Mouse (Mus musculus) lung, embryonic 15.5 days (tissue): ENCODE results near the gene Slc38a2. TPM values are rescaled to one million over a fixed set of nuclear protein-coding genes. Genes with fewer than 3 reads are reported as not detected.

Experiments used
- ATAC-seq: fragments of 200-750 bp; cut with Nextera tagmentation; 2 replicates; pipeline ENCODE4 v1.8.0; 2017; ENCODE audit warnings: moderate number of reproducible peaks, borderline replicate concordance; ENCODE audit not compliant: low FRiP score, low TSS enrichment; ENCODE audit errors: extremely low read depth
- H3K27ac ChIP-seq: fragments of 300-500 bp; sonication (generic); 2 replicates; pipeline ENCODE4 v1.5.1; 2015; ENCODE audit warnings: moderate library complexity, mild to moderate bottlenecking, inconsistent platforms
- H3K27me3 ChIP-seq: fragments of 300-500 bp; sonication (generic); 2 replicates; pipeline ENCODE4 v1.6.1; 2015; ENCODE audit warnings: inconsistent platforms
- H3K36me3 ChIP-seq: fragments of 300-500 bp; sonication (generic); 2 replicates; pipeline ENCODE4 v1.6.1; 2015; ENCODE audit warnings: inconsistent platforms
- H3K4me1 ChIP-seq: fragments of 300-500 bp; sonication (generic); 2 replicates; pipeline ENCODE4 v1.6.1; 2015; ENCODE audit warnings: inconsistent platforms
- H3K4me2 ChIP-seq: fragments of 300-500 bp; sonication (generic); 2 replicates; pipeline ENCODE4 v1.6.1; 2015; ENCODE audit warnings: inconsistent platforms, mild to moderate bottlenecking, moderate library complexity
- H3K4me3 ChIP-seq: fragments of 300-500 bp; sonication (generic); 2 replicates; pipeline ENCODE4 v1.5.1; 2015; ENCODE audit warnings: mild to moderate bottlenecking, inconsistent platforms
- H3K9ac ChIP-seq: fragments of 300-500 bp; sonication (generic); 2 replicates; pipeline ENCODE4 v1.6.1; 2015; ENCODE audit warnings: inconsistent platforms
- H3K9me3 ChIP-seq: fragments of 300-500 bp; sonication (generic); 2 replicates; pipeline ENCODE4 v1.6.1; 2016; ENCODE audit warnings: inconsistent platforms
- WGBS: fragments of 180-500 bp; shearing (Covaris S2); methylation state at CpG from one replicate; pipeline ENCODE4 v1.1.7; 2015; 5-methylcytosine and 5-hydroxymethylcytosine counted together
- polyA plus RNA-seq: library from polyadenylated mRNA; unstranded; fragments of >200 nt; fragmentation: Nextera tagmentation; extraction: Ambion mirVana; gene quantifications from 2 replicates; pipeline ENCODE4 v1.2.1, GENCODE M21; 2015

Gene Slc38a2
- 131 and 138 TPM in 2 replicates for polyA plus RNA-seq

DNA sequence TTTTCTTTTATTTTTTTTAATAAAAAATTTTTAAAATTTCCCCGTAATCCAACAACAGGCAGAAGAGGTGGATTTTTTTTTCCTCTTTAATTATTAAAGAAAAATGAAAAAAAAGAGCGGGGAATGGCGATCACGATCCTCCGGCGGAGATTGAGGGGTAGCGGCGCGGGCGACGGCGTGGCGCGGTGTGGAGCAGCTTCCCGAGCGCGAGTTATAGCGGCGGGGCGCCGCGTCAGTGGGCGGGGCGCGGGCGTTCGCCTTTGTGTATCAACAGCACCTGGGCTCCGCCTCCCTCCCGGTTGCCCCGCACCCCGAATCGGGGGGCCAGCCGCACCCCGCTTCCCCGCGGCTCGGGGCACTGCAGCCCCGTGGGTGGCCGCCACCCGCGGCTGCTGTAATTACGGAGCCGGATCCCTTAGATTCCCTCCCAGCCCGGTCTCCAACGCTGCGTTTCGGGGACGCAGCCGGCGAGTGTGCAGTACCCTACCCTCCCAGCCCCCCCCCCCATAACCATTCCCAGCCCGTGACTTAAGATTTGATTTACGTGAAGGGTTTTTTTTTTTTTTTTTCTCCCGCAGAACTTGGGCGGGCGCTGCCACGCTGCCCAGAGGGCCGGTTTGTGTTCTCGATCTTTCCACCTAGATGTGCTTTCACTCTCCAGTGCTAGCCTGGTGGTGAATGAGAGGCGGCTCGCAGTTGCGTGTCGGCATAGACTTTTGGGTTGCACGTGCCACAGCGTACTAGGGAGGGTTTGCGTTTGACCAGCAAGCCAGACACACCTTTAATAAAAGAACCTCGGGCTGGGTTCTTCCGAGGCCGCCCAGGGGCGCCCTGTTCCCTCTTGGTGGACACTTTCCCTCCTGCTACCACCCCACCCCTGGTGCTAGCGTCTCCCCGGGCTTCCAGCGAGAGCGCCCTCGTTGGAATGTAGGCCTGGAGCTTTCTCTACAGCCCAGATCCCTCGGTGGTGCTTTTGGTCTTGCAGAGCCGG lies at the start of gene Slc38a2:
TSS of gene Slc38a2 (minus strand) at position 210 of the 991 bp plus-strand sequence.
- Histone ChIP-seq H3K27ac (peak within 1 kb of the TSS; percentile 98), H3K4me3 (peak within 1 kb of the TSS; percentile 78), H3K4me2 (peak within 1 kb of the TSS; percentile 75), H3K9me3 (no peaks in the 10 kb centered on the region), H3K9ac (peak within 1 kb of the TSS; percentile 93), H3K27me3 (no peaks in the 10 kb centered on the region; the same call in 1 of the 2 replicates), H3K4me1 (peaks cover 30% of the 10 kb centered on the region), H3K36me3 (peaks cover 7% of the 10 kb centered on the region)
- ATAC-seq, result peak; percentile 87
- WGBS, result under 1% methylated on average over 73 of the region's 76 CpGs

DNA sequence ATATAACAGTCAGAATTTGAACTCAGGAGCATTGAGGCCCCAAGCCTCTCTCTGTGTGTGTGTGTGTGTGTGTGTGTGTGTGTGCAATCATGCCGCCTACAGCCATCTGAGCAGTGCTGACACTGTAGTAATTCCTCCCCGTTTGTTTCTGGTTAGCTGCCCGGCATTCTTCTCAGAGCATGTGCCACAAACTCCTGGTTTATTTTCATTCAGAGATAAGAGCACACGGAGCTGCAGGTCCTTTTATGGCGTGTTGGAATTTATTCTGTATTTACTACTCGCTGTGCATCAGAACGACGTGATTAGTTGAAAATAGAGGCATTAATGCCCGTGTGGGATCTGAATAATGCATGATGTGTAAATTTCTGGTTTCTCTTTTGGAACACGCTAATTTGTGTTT lies 49.6 kb upstream of the Slc38a2 start:
- 43% methylated on average over 10 of the region's 10 CpGs for WGBS
- no peak overlapping the region for H3K27ac ChIP-seq
- no peaks in the 10 kb centered on the region for H3K36me3 ChIP-seq
- no peaks in the 10 kb centered on the region for H3K9me3 ChIP-seq
- H3K4me1 ChIP-seq, result peaks cover 6% of the 10 kb centered on the region
- no peak overlapping the region for H3K4me3 ChIP-seq
- ATAC-seq, result no peak
- H3K4me2 ChIP-seq, result no peak overlapping the region
- no peaks in the 10 kb centered on the region for H3K27me3 ChIP-seq
- H3K9ac ChIP-seq, result no peak overlapping the region

DNA sequence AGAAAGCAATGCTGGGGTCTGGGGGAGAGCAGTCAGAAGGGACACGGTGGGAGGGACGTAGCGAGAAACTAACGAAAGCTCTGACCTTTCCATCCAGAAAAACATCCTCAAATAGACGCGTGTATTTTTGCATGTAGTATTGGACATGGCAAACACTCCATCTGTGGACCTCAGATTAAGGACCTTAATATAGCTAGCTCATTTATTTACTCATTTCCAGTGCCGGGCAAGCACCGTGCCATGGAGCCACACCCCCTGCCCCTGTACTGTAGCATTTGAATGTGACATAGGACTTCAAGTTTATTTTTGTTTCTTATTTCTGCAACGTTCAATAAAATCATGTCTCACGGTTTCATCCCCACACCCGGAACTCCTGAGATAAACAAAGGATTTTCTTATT lies 48.0 kb upstream of the Slc38a2 start:
- peaks cover 18% of the 10 kb centered on the region for H3K4me1 ChIP-seq
- no peaks in the 10 kb centered on the region for H3K36me3 ChIP-seq
- WGBS, result 47% methylated on average over 11 of the region's 11 CpGs
- no peak overlapping the region for H3K4me2 ChIP-seq
- no peaks in the 10 kb centered on the region for H3K9me3 ChIP-seq
- H3K9ac ChIP-seq, result no peak overlapping the region
- H3K27ac ChIP-seq, result no peak overlapping the region
- no peak overlapping the region for H3K4me3 ChIP-seq
- ATAC-seq, result no peak
- no peaks in the 10 kb centered on the region for H3K27me3 ChIP-seq

DNA sequence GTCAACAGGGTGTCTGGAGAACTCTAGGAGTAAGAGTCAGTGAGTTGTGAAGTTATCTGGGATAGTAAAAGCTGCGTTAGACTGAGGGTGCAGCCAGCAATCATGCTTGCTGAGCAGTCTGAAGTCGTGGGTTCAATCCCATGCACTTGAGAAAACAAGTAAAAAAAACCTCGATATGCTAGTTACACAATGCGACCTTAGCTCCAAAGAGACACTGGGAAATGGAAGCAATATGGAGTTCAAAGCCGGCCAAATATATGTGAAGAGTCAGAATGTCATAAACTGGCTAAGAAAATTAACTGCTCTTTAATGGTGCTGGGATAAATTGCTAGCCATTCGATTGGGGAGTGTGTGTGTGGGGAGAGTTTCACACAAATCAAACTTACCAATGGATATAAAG lies 47.5 kb upstream of the Slc38a2 start:
- H3K27ac ChIP-seq, result no peak overlapping the region
- no peak overlapping the region for H3K9ac ChIP-seq
- H3K4me3 ChIP-seq, result no peak overlapping the region
- no peaks in the 10 kb centered on the region for H3K9me3 ChIP-seq
- no peak for ATAC-seq
- H3K4me2 ChIP-seq, result no peak overlapping the region
- WGBS, result 78% methylated on average over 6 of the region's 6 CpGs
- no peaks in the 10 kb centered on the region for H3K36me3 ChIP-seq
- no peaks in the 10 kb centered on the region for H3K27me3 ChIP-seq
- peaks cover 18% of the 10 kb centered on the region for H3K4me1 ChIP-seq

DNA sequence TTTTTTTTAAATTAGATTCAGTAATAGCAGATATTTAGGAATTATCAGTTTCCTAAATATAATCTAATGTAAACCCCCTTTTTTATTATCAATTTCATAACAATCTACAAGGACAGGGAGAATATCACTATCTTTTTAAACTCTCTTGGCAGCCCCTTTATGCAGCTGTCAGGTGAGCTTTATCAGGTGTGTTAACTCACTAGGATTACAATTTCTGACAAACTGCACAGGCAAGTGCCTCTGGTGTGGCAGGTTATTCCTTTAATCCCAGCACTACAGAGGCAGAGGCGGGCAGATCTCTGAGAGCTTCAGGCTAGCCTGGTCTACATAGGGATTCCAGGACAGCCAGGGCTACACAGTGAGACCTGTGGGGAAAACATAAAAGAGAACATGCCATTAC lies 45.8 kb upstream of the Slc38a2 start:
- H3K27me3 ChIP-seq, result no peaks in the 10 kb centered on the region
- no peaks in the 10 kb centered on the region for H3K9me3 ChIP-seq
- no peak for ATAC-seq
- H3K4me2 ChIP-seq, result no peak overlapping the region
- H3K4me3 ChIP-seq, result no peak overlapping the region
- H3K9ac ChIP-seq, result no peak overlapping the region
- no peak overlapping the region for H3K27ac ChIP-seq
- 100% methylated on average over 1 of the region's 1 CpGs for WGBS
- peaks cover 18% of the 10 kb centered on the region for H3K4me1 ChIP-seq
- no peaks in the 10 kb centered on the region for H3K36me3 ChIP-seq

DNA sequence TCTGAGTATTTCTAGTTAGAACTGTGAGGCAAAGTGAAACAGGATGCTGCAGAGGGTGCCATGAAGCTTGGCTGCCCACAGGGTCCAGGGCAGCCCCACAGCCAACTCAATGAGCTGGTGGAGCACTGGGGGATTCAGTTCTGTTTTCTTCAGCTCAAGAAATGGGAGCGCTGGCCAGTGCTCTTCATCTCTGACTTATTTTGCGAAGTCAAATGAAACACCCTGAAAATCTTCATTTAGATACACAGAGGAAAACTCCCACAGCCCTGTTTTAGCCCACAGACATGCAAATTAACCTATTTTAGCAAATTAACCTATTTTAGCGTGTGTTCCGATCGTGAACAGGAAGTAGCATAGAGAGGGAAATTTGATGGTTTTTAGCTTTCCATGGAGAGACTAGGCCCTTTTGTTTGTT lies 45.4 kb upstream of the Slc38a2 start:
- no peak for ATAC-seq
- no peaks in the 10 kb centered on the region for H3K9me3 ChIP-seq
- H3K4me3 ChIP-seq, result no peak overlapping the region
- no peak overlapping the region for H3K9ac ChIP-seq
- no peaks in the 10 kb centered on the region for H3K36me3 ChIP-seq
- peaks cover 18% of the 10 kb centered on the region for H3K4me1 ChIP-seq
- H3K27me3 ChIP-seq, result no peaks in the 10 kb centered on the region
- peak overlapping the region; percentile 58 for H3K27ac ChIP-seq
- WGBS, result 90% methylated on average over 5 of the region's 5 CpGs
- no peak overlapping the region for H3K4me2 ChIP-seq

DNA sequence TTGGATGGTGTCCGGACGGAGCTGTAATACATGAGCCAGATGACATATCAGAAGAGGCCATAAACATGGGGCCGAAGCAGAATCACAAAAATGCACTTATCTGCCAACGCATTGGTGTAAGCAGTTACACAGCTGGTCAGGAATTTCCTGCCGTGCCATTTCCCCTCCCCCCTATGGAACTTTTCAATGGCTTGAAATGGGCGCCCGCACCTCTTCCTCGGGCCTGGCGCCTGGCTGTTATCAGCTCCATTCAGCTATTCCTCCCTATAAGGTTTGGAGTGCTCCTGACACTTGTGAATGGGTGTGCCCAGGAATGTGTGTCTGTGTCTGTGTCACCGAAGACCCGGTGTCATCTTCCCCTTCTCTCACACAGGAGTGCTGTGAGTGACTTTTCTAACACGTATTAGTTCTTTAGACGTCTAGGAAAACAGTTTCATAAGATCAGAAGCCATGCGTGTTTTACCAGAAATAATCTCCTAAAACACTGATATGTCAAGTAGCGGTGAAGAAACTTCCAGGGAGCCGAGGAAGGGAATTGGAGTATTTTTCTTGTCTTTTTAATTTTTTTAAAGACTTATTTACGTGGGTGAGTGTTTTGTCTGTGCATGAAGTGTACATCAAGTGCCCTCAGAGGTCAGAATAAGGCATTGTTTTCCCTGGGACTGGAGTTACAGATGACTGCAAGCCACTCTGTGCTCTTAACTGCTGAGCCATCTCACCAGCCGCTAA lies 44.8 kb upstream of the Slc38a2 start:
- peak; percentile 62 for ATAC-seq
- no peak overlapping the region for H3K4me3 ChIP-seq
- no peaks in the 10 kb centered on the region for H3K9me3 ChIP-seq
- H3K4me1 ChIP-seq, result peaks cover 18% of the 10 kb centered on the region
- H3K4me2 ChIP-seq, result no peak overlapping the region
- no peak overlapping the region for H3K9ac ChIP-seq
- no peaks in the 10 kb centered on the region for H3K36me3 ChIP-seq
- peak overlapping the region; percentile 58 for H3K27ac ChIP-seq
- WGBS, result 27% methylated on average over 18 of the region's 18 CpGs
- H3K27me3 ChIP-seq, result no peaks in the 10 kb centered on the region

DNA sequence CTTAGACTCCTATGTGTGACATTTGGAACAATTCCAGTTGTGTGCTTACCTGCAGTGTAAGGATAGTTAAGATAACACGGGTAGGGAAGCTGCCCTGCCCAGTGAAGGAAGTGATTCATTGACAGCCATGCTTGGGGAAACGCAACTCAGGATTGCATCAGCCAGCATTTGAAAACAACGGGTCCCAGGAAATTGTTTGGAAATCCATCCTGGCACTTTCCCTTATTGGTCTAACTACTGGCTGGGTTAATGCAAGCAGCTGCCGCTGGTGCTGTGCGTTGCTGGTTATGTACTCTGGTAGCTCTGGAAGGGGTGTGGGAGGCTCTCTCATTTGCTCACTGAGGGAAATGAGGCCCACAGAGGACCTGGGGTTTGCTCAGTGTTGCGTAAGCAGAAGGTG lies 43.7 kb upstream of the Slc38a2 start:
- Histone ChIP-seq H3K9me3 (no peaks in the 10 kb centered on the region), H3K4me1 (peaks cover 18% of the 10 kb centered on the region), H3K4me3 (no peak overlapping the region), H3K27me3 (no peaks in the 10 kb centered on the region), H3K27ac (0 out of 2 replicates have a peak overlapping the region, but pooled peaks have one; percentile 58), H3K4me2 (no peak overlapping the region), H3K36me3 (no peaks in the 10 kb centered on the region), H3K9ac (no peak overlapping the region)
- 47% methylated on average over 6 of the region's 6 CpGs for WGBS
- ATAC-seq, result no peak

DNA sequence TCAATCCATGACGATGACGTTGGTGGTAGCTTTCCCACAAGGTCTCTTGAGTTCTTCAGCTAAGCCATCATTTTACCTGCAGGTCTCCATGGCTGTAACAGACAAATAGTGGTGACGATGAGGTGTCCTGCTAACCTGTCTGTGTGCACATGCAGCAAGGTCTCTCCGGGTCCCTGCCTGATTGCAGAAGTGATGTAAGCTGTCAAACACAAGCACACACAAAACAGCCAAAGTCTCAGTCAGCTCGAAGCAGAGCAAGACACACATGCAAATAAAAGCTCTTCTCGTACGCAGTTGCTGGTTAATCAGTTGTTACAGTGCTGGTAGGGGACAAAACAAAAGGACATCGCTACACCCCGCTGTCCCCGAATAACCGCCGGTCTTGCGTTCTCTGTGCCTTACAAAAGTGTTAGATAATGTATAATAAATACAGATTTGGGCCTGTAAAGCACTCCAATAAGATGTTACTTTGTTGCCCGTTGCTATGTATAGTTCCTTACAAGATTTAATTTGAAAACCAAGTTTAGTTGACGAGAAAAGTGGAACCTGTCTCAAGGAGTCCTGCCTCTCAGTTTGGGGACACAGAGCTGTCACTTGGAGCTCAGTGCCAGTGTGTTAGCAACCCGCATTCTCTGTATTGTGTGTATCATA lies 43.2 kb upstream of the Slc38a2 start:
- Histone ChIP-seq H3K4me3 (no peak overlapping the region), H3K9me3 (no peaks in the 10 kb centered on the region), H3K4me2 (no peak overlapping the region), H3K27ac (0 out of 2 replicates have a peak overlapping the region, but pooled peaks have one; percentile 58), H3K4me1 (peaks cover 18% of the 10 kb centered on the region), H3K36me3 (no peaks in the 10 kb centered on the region), H3K27me3 (no peaks in the 10 kb centered on the region), H3K9ac (no peak overlapping the region)
- no peak for ATAC-seq
- WGBS, result 86% methylated on average over 16 of the region's 16 CpGs

DNA sequence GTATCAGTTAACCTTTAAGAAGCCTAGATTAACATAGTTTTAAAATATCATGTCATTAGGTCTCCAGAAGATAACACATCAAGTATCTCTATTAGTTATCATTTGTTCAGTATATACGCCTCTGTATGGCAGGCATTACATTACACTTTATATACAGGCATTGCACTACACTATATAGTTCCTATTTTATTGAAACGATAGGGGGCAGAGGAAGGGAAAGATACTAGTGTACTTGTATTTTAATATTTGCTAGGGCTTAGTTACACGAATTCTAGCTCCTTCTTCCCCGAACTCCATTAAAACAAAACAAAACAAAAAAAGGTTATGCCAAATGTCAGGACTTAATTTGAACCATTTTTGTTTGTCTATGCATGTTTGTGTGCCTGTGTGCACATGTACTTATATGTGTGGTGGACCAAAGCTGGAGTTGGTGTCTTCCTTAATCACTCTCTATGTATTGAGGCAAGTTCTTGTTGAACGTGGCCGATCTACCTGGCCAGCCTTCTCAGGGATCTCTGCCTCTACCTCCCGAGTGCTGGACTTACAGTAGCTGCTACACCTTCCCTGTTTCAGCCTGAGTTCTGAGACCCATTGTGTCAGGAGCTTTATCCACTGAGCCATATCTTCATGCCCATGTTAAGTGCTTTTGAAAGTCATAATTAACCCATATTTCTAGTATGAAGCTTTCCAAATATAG lies 41.5 kb upstream of the Slc38a2 start:
- H3K27me3 ChIP-seq, result no peaks in the 10 kb centered on the region
- H3K27ac ChIP-seq, result no peak overlapping the region
- ATAC-seq, result no peak
- H3K9me3 ChIP-seq, result no peaks in the 10 kb centered on the region
- no peak overlapping the region for H3K9ac ChIP-seq
- H3K36me3 ChIP-seq, result no peaks in the 10 kb centered on the region
- 83% methylated on average over 7 of the region's 7 CpGs for WGBS
- no peak overlapping the region for H3K4me2 ChIP-seq
- no peak overlapping the region for H3K4me3 ChIP-seq
- H3K4me1 ChIP-seq, result peaks cover 22% of the 10 kb centered on the region

DNA sequence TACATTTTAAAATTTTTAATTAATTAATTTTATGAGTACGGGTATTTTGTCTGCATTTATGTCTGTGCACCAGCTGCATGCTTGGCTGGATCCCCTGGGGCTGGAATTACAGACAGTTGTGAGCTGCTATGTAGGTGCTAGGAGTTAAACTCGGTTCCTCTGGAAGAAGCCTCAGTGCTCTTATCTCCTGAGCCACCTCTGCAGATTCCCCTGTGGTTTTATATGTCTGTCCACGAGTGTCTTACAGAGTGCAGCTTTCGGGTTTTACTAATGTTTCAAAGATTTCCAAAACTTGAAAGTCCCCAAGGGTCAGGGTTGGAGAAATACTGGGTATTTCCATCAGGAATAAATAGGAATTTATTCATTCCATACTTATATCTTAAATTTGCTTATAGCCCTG lies 40.6 kb upstream of the Slc38a2 start:
- WGBS, result 62% methylated on average over 4 of the region's 4 CpGs

More for the DNA sequence above, 40.6 kb upstream of the Slc38a2 start:
- no peak for ATAC-seq
- Histone ChIP-seq H3K4me2 (no peak overlapping the region), H3K9ac (no peak overlapping the region), H3K36me3 (no peaks in the 10 kb centered on the region), H3K4me3 (no peak overlapping the region), H3K27me3 (no peaks in the 10 kb centered on the region), H3K4me1 (peaks cover 25% of the 10 kb centered on the region), H3K9me3 (no peaks in the 10 kb centered on the region), H3K27ac (no peak overlapping the region)
